Mouse (Mus musculus) MEL-GATA-1-ER (cell line): ENCODE results near the gene Tbx22.

ENCODE experiments used
- DNase-seq: peaks from one replicate; pipeline ENCODE4 v3.0.0-alpha.2; 2012; ENCODE audit warnings: low read depth; ENCODE audit errors: extremely low read depth

Gene Tbx22

GRCm38 (mm10) chrX:107667664-107668063 is at the start of gene Tbx22:
TSS of gene Tbx22 (plus strand) at chrX:107667964.
- DNase-seq = no peak

DNA sequence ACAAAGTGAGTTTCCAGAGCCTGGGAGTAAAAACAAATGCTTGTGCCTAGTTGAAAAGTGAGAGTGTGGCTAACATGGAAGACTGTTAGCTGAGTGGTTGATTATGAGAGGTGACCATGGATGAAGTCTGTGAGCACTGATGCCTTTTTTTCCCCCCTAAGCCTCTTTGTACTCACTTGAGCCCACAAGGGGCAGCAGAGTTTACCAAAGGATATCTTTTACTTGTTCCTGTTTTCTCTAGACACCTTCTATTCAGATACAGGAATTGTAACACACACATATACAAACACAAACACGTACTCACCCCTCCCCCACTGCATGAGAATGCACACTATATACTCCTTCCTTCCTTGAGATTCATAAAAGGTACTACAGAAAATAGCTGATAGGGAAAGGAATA is 913 bp downstream of the Tbx22 start:
- peak; percentile 6 for DNase-seq

DNA sequence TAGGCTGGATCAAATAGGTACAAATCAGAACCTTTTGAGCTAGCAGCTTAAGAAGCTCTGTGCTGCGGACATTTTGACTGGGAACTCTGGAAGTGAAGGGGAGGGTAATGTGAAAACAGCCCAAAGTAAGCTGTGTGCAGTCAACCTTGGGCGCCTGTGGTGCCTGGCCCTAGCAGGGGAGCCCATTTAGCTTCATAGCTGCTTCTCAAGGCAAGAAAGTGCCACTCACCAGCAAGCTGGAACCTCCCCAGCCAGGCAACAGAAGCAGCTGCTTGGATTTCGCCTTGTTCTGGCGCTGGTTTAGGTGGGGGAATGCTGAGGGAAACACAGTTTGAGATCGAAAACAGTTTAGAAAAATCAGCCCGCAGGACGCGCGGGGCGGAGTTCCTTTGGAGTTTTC is 11.4 kb downstream of the Tbx22 start:
- DNase-seq = no peak

DNA sequence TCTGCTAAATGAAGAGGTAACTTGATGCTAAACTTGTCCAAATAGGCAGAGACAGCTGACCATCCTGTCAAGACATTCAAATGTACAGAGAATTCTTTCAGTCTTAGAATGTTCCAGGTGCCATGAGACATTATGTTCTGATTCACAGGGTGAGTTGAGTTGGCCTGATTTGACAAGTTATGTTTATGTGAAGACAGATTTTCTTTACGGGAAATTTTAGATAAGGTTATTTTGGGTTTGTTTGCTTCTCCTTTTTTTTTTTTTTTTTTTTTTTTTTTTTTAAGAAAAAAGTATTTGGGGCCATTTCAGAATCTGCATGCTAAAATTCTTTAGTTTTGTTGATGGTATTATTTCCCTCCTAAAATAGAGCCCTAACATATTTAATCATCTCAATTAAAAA is 40.8 kb downstream of the Tbx22 start:
- DNase-seq = no peak

DNA sequence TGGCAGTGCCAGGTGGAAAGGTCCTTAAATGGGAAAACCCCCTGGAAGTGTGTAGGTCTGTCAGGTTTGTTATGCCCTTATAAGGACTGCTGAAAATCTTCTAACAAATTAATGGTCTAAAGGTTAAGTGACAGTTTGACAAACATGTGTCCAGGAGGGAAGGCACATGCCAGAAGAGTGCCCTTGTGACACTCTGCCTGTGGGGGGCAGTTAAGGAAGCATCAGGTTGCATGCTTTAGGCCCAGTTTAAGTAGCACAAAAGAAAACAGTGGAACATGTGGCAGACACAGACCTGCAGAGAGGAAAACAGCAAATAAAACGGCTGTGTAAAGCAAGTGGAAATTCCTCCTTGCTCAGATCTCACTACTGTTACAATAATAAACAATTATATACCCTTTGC is 55.8 kb downstream of the Tbx22 start:
- DNase-seq = no peak
